Mouse (Mus musculus) spleen, adult 18-20 months (tissue): ENCODE measurements around the gene Krt20.

ENCODE experiments used
- DNase-seq, 2 experiments: peaks; one replicate each; pipeline ENCODE4 v3.0.0; 2022; ENCODE audit warnings: mixed read lengths in 2 of 2

Gene Krt20

GRCm38 (mm10) chr11:99399956-99400549 is 37.9 kb downstream of the Krt20 start:
- DNase-seq = no peak

GRCm38 (mm10) chr11:99398832-99399231 is 39.1 kb downstream of the Krt20 start:
- DNase-seq = no peak

- DNase-seq = no peak
These were observed 39.9 kb downstream of the Krt20 start for GRCm38 (mm10) chr11:99398084-99398483.

GRCm38 (mm10) chr11:99396661-99397060 is 41.3 kb downstream of the Krt20 start:
- DNase-seq = no peak

- no peak for DNase-seq
These were observed 41.9 kb downstream of the Krt20 start for GRCm38 (mm10) chr11:99396034-99396433.

- DNase-seq = no peak
These were observed 45.5 kb downstream of the Krt20 start for GRCm38 (mm10) chr11:99392492-99392891.

GRCm38 (mm10) chr11:99391375-99391774 is 46.6 kb downstream of the Krt20 start:
- no peak for DNase-seq

- no peak for DNase-seq
These were observed 47.1 kb downstream of the Krt20 start for GRCm38 (mm10) chr11:99390866-99391265.

GRCm38 (mm10) chr11:99389264-99389663 is 48.7 kb downstream of the Krt20 start, which contains the start of gene Krt10:
Gene Krt10, minus strand, starts transcription at chr11:99389364.
- no peak for DNase-seq

- no peak for DNase-seq
These were observed 49.3 kb downstream of the Krt20 start for GRCm38 (mm10) chr11:99388661-99389060.

GRCm38 (mm10) chr11:99385813-99386721 is 51.9 kb downstream of the Krt20 start:
- peak; percentile 76 for DNase-seq

- DNase-seq = peak; percentile 37 to 70
These were observed 58.4 kb downstream of the Krt20 start for GRCm38 (mm10) chr11:99379568-99379967.
